Mouse (Mus musculus) embryonic stem cell, embryonic (primary cell): ENCODE data around the gene Il1rapl1.

ENCODE experiments used
- CTCF ChIA-PET, 4 experiments: fragments of 300-600 bp in 2 of 4; fragments of 350-600 bp in 2 of 4; sonication (Branson Sonifier 250); formaldehyde crosslinking; loops; one replicate each; lab custom pipeline; 2022; ENCODE audit warnings: inconsistent platforms in 2 of 4; lab: Charles Lee
- POLR2A ChIA-PET, 4 experiments: fragments of 300-600 bp in 2 of 4; fragments of 350-600 bp in 2 of 4; sonication (Branson Sonifier 250); formaldehyde crosslinking; loops; one replicate each; lab custom pipeline; 2022; ENCODE audit warnings: antibody characterized with exemption in 4 of 4, inconsistent platforms in 1 of 4; lab: Charles Lee

Il1rapl1 gene

DNA sequence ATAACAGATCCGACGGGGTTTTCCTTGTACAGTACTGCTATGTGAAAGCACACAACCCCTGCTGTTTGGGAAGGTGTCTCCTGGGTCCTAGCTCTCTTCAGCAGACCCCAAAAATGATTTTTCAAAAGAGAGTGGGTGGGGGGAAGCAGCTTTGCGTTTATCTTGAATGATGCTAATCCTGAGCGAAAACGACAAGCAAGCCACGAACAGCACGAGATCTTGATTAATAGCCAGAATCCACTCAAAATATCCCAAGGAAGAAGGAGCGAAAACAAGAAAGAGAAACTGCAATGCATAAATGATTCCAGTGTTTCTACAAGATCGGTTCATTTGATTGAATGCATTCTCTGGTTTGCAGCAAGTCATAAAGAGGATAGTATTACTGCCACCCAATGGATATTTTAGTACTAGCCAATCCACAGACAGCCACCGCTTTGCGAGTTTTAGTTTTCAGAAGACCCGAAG is at the start of gene Il1rapl1:
Il1rapl1 (minus strand) TSS at position 37 of the 465 bp plus-strand sequence.
- POLR2A ChIA-PET: no interaction called here
- CTCF ChIA-PET: no interaction called here

GRCm38 (mm10) chrX:88158037-88158436 is 42.6 kb upstream of the Il1rapl1 start:
- CTCF ChIA-PET: interaction anchor here in 1 of 4 experiments (0.7 kb wide), 1 partner anchor 1652 kb away, joined by 3 read pairs; no protein-coding TSS in a partner anchor

DNA sequence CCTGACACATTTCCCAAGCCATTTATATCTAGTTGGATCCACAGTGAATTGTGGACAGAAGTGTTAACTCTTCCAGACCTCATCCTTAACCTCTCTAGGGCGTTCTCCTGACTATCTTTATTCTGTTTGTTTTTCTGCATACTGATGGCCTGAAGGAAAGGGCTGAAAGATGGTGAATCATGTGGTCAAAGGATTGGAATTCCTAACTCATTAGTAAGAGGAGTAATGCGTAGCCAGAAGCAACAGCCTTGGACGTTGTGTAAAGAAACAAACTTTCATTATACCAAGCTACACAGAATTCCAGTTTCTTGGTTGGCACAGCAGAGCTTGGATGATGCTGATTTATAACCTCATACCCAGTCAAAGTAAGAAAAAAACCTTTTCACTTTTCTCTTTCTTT is 10.2 kb upstream of the Il1rapl1 start:
- ChIA-PET POLR2A (no interaction called here), CTCF (no interaction called here)

More at GRCm38 (mm10) chrX:88158037-88158436, 42.6 kb upstream of the Il1rapl1 start:
- POLR2A ChIA-PET: interaction anchor here in 1 of 4 experiments (0.7 kb wide), 1 partner anchor 99 kb away, joined by 3 read pairs; no protein-coding TSS in a partner anchor

- ChIA-PET CTCF (no interaction called here), POLR2A (no interaction called here)
These were observed 4.6 kb upstream of the Il1rapl1 start for GRCm38 (mm10) chrX:88120070-88120469.

- CTCF ChIA-PET: no interaction called here
- POLR2A ChIA-PET: no interaction called here
These were observed 2.4 kb upstream of the Il1rapl1 start for GRCm38 (mm10) chrX:88117858-88118257.

GRCm38 (mm10) chrX:88116326-88116725 is 881 bp upstream of the Il1rapl1 start:
- ChIA-PET POLR2A (interaction anchor here in 1 of 4 experiments (0.6 kb wide), 1 partner anchor 128 kb away, joined by 3 read pairs; no protein-coding TSS in a partner anchor), CTCF (no interaction called here)

DNA sequence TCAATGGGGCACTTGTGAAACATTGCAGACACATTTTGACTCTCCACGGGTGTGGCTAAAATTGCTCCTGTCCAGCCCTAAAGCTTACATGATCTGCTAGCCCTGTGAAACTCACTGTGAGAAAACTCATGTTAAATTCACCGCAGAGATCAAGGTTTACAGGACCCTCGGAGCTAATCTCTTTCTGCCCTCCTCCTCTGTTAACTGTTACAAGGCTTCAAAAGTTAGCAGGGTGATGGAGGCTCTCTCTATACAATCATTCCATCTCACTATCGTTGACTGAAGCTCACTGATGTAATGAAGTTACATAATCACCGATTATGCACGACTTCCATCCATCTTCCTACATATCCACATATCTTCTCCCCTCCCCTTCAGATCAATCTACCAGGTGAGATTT is 1.9 kb downstream of the Il1rapl1 start:
- CTCF ChIA-PET: no interaction called here
- POLR2A ChIA-PET: no interaction called here

DNA sequence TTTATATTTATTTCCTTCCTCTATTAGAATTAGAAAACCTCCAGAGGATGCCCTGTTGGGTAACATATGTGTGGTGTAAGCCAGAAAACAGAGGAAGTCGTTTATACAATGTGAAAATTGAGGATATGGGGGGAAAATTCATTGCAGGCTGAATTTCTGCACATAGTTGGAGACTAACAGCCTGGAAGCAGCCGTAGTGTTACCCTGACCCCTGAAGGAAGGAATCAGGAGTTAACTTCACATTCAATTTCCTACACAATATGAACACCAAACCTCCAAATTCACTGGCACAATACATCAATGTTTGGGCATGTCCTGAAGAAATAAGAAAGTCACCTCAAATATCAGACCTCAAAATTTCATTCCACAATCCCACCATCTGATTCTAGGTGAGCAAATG is 3.2 kb downstream of the Il1rapl1 start:
- CTCF ChIA-PET: no interaction called here
- POLR2A ChIA-PET: no interaction called here

- CTCF ChIA-PET: no interaction called here
- POLR2A ChIA-PET: no interaction called here
These were observed 5.7 kb downstream of the Il1rapl1 start for GRCm38 (mm10) chrX:88109733-88110132.

DNA sequence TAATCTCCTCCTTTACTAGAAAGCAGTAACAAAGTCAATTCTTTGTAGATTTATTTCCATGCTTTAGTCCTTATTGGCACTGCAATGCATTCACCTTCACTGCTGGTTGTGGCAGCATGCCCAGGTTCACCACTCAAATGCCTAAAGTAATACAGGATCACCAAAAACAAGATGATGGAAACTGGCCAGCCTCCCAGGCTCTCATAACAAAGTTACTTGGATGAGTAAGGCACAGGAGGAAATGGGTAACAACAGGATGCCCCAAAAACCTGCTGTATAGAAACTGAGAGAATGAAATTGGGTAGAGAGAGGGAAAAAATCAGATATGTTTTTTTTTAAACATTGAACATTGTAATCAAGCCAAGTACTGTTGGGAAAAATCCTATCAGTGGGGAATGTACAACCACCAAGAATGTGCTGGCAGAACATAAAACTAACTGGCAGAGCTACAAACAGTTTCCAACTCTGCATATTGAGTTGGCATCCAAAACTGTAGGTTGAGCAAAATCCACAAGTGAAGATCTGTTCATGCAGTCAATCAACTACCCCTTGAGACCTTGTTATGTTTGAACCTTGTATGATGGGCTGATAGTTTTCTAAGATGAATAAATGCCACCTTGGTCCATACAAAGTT is 21.4 kb downstream of the Il1rapl1 start:
- CTCF ChIA-PET: no interaction called here

GRCm38 (mm10) chrX:88089873-88090272 is 25.6 kb downstream of the Il1rapl1 start:
- POLR2A ChIA-PET: no interaction called here
- CTCF ChIA-PET: no interaction called here

More for the DNA sequence above, 21.4 kb downstream of the Il1rapl1 start:
- POLR2A ChIA-PET: no interaction called here

GRCm38 (mm10) chrX:88072741-88073419 is 42.6 kb downstream of the Il1rapl1 start:
- ChIA-PET CTCF (no interaction called here), POLR2A (interaction anchor here in 1 of 4 experiments (0.6 kb wide), 1 partner anchor 41 kb away, joined by 3 read pairs; no protein-coding TSS in a partner anchor)

- ChIA-PET CTCF (no interaction called here), POLR2A (no interaction called here)
These were observed 45.1 kb downstream of the Il1rapl1 start for GRCm38 (mm10) chrX:88070368-88070767.

- CTCF ChIA-PET: no interaction called here
- POLR2A ChIA-PET: no interaction called here
These were observed 71.9 kb downstream of the Il1rapl1 start for GRCm38 (mm10) chrX:88043556-88043955.

- CTCF ChIA-PET: no interaction called here
These were observed 76.5 kb downstream of the Il1rapl1 start for GRCm38 (mm10) chrX:88038984-88039383.

DNA sequence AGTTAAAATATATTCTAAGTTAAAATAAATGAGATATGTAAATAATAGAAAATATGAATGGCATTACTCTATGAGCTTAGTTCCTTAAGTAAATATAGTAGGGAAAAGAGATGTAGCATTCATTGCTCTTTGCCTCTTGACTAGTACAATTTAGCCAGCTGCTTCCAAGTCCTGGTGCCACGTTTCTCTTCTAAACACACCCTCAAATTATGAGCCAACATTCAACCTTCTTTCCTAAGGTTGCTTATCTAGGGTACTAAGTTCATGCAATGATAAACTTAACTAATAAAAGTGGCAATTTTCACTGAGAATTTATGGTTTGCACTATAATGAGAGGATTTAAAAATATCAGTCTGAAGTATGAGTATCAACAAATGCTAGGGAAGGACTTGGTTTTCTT is 218.3 kb downstream of the Il1rapl1 start:
- POLR2A ChIA-PET: no interaction called here
- CTCF ChIA-PET: no interaction called here

More at GRCm38 (mm10) chrX:88038984-88039383, 76.5 kb downstream of the Il1rapl1 start:
- POLR2A ChIA-PET: no interaction called here

- POLR2A ChIA-PET: no interaction called here
These were observed 223.5 kb downstream of the Il1rapl1 start for GRCm38 (mm10) chrX:87891916-87892315.

GRCm38 (mm10) chrX:87854107-87854506 is 261.3 kb downstream of the Il1rapl1 start:
- ChIA-PET CTCF (no interaction called here), POLR2A (no interaction called here)

More at GRCm38 (mm10) chrX:87891916-87892315, 223.5 kb downstream of the Il1rapl1 start:
- CTCF ChIA-PET: no interaction called here

DNA sequence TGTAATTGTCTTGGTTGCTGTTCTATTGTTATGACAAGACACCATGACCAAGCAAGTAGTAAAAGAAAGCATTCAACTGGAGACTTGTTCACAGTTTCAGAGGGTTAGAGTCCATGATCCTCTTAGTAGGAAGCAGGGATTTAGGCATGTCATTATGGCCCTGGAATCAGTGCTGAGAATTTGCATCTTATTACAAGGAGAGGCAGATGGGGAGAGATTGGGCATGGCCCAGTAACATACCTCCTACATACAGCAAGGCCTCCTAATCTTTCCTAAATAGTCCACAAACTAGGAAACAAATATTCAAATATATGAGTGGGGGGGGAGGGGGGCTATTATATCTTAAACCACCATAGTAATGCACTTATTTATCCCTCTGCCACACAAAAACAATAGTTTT is 301.6 kb downstream of the Il1rapl1 start:
- POLR2A ChIA-PET: no interaction called here
- CTCF ChIA-PET: no interaction called here

GRCm38 (mm10) chrX:87807717-87808116 is 307.7 kb downstream of the Il1rapl1 start:
- CTCF ChIA-PET: no interaction called here

DNA sequence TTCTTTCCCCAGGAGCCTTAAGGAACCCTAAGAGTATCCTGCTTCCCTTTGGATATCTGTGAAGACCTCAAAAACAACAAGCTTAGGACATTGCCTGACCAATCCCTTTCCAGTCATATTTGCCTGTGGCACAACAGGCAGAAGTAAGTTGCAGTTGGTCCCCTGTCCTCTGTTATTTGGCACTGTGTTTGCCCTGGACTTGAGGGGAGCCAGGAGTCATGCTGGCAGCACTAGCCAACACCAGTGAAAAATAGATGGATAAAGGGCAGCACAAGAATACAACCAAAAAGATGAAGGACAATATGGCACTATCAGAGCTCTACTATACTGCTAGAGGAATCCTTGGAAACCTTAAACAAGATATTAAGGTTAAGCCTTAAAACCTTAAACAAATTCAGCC is 322.4 kb downstream of the Il1rapl1 start:
- ChIA-PET POLR2A (no interaction called here), CTCF (no interaction called here)

More at GRCm38 (mm10) chrX:87807717-87808116, 307.7 kb downstream of the Il1rapl1 start:
- POLR2A ChIA-PET: no interaction called here
